Mouse (Mus musculus) large intestine, adult 2 months (tissue): ENCODE measurements around the gene Dglucy. TPM values are rescaled to one million over a fixed set of nuclear protein-coding genes. Genes with fewer than 3 reads are reported as not detected.

Experiments
- DNase-seq: peaks from one replicate; pipeline ENCODE4 v3.0.0-alpha.2; 2012; ENCODE audit warnings: low read depth, low spot score
- WGBS: fragments of 180-500 bp; shearing (Covaris S2); methylation state at CpG from one replicate; pipeline ENCODE4 v1.1.7; 2018; 5-methylcytosine and 5-hydroxymethylcytosine counted together
- polyA plus RNA-seq: library from polyadenylated mRNA; depleted of rRNA; stranded (reverse); fragments of >200 nt; gene quantifications from 2 replicates; pipeline ENCODE4 v1.2.3, GENCODE M21; 2012

Dglucy gene
- polyA plus RNA-seq, 1 experiment, result 14.5 TPM

- 85% methylated on average over 2 of the region's 2 CpGs for WGBS
- DNase-seq, result no peak
Measured at GRCm38 (mm10) chr12:100871841-100872240, 93.0 kb downstream of the Dglucy start.

- 88% methylated on average over 3 of the region's 3 CpGs for WGBS
- no peak for DNase-seq
Measured at GRCm38 (mm10) chr12:100873612-100874011, 94.8 kb downstream of the Dglucy start.

GRCm38 (mm10) chr12:100875553-100875952 lies 96.7 kb downstream of the Dglucy start:
- no peak for DNase-seq
- WGBS, result 47% methylated on average over 3 of the region's 3 CpGs

GRCm38 (mm10) chr12:100875960-100876359 lies 97.1 kb downstream of the Dglucy start:
- DNase-seq, result no peak
- 72% methylated on average over 6 of the region's 6 CpGs for WGBS

GRCm38 (mm10) chr12:100877936-100878335 lies 99.1 kb downstream of the Dglucy start:
- WGBS, result 85% methylated on average over 6 of the region's 6 CpGs
- no peak for DNase-seq

GRCm38 (mm10) chr12:100878556-100878955 lies 99.7 kb downstream of the Dglucy start:
- DNase-seq, result no peak
- WGBS, result 92% methylated on average over 16 of the region's 16 CpGs

GRCm38 (mm10) chr12:100883168-100883567 lies 104.3 kb downstream of the Dglucy start:
- DNase-seq, result no peak
- WGBS, result 5% methylated on average over 7 of the region's 7 CpGs

- no peak for DNase-seq
- WGBS, result 90% methylated on average over 3 of the region's 3 CpGs
Measured at GRCm38 (mm10) chr12:100885585-100885984, 106.7 kb downstream of the Dglucy start.

- DNase-seq, result no peak
- WGBS, result 83% methylated on average over 4 of the region's 4 CpGs
Measured at GRCm38 (mm10) chr12:100886877-100887276, 108.0 kb downstream of the Dglucy start.

GRCm38 (mm10) chr12:100887801-100888258 lies 109.0 kb downstream of the Dglucy start:
- WGBS, result 36% methylated on average over 12 of the region's 12 CpGs

GRCm38 (mm10) chr12:100890548-100890947 lies 111.7 kb downstream of the Dglucy start:
- 83% methylated on average over 3 of the region's 3 CpGs for WGBS
- DNase-seq, result no peak

More at GRCm38 (mm10) chr12:100887801-100888258, 109.0 kb downstream of the Dglucy start:
- DNase-seq, result no peak

GRCm38 (mm10) chr12:100895504-100895903 lies 116.6 kb downstream of the Dglucy start:
- WGBS, result 19% methylated on average over 2 of the region's 2 CpGs
- DNase-seq, result no peak

GRCm38 (mm10) chr12:100896661-100897060 lies 117.8 kb downstream of the Dglucy start:
- WGBS, result 50% methylated on average over 3 of the region's 3 CpGs
- no peak for DNase-seq

GRCm38 (mm10) chr12:100897736-100898650 lies 119.1 kb downstream of the Dglucy start:
- WGBS, result 36% methylated on average over 12 of the region's 12 CpGs
- DNase-seq, result no peak

- DNase-seq, result no peak
- WGBS, result 1% methylated on average over 30 of the region's 30 CpGs
Measured at GRCm38 (mm10) chr12:100899111-100899640, 120.3 kb downstream of the Dglucy start.

- 55% methylated on average over 6 of the region's 6 CpGs for WGBS
- no peak for DNase-seq
Measured at GRCm38 (mm10) chr12:100900901-100901300, 122.0 kb downstream of the Dglucy start.

- no peak for DNase-seq
- 50% methylated on average over 6 of the region's 6 CpGs for WGBS
Measured at GRCm38 (mm10) chr12:100901386-100901785, 122.5 kb downstream of the Dglucy start.

- 79% methylated on average over 9 of the region's 9 CpGs for WGBS
- no peak for DNase-seq
Measured at GRCm38 (mm10) chr12:100903761-100904160, 124.9 kb downstream of the Dglucy start.

GRCm38 (mm10) chr12:100906861-100907260 lies 128.0 kb downstream of the Dglucy start:
- DNase-seq, result no peak
- WGBS, result 89% methylated on average over 5 of the region's 5 CpGs

- WGBS, result 6% methylated on average over 39 of the region's 39 CpGs
- DNase-seq, result no peak
Measured at GRCm38 (mm10) chr12:100907598-100908297, 128.9 kb downstream of the Dglucy start, which contains the start of gene Gpr68. Gene Gpr68, minus strand, starts transcription at chr12:100908198.
